9 mouse cellular contexts compared by ENCODE assay signal in genomic region chr10:83508962-83509660, GRCm38 (mm10). TPM values are rescaled to one million over a fixed set of nuclear protein-coding genes. Genes with fewer than 3 reads are reported as not detected.
DNase-seq lines count a peak whose midpoint lies in the region; ATAC-seq lines count a peak whose summit lies in the region.
"Had no signal": no experiment of that assay in that cellular context is flagged by ENCODE, and none has a peak within 500 bp of the region (broad histone marks: within the 10 kb centered on the region; RNA-seq: fewer than 3 reads in every experiment).

No protein-coding gene starts in this region.

- ATAC-seq in CD4-positive, CD25-positive, alpha-beta regulatory T cell, adult 4 months, result no peak
- no peak for ATAC-seq in forebrain, embryonic 13.5 days

- 69% methylated on average over 8 of the region's 8 CpGs for WGBS in forebrain, embryonic 13.5 days

- no peaks in the 10 kb centered on the region for H3K27me3 ChIP-seq in forebrain, embryonic 13.5 days
- H3K27me3 ChIP-seq: limb, embryonic 13.5 days had no signal

- no peaks in the 10 kb centered on the region for H3K9me3 ChIP-seq in forebrain, embryonic 13.5 days (replicated peaks)
- H3K9me3 ChIP-seq: limb, embryonic 13.5 days had no signal

- H3K27ac ChIP-seq in forebrain, embryonic 13.5 days, result no peak overlapping the region
- H3K27ac ChIP-seq: limb, embryonic 13.5 days had no signal

- no peaks in the 10 kb centered on the region for H3K4me1 ChIP-seq in forebrain, embryonic 13.5 days
- H3K4me1 ChIP-seq: limb, embryonic 13.5 days had no signal

- peak; percentile 61 for DNase-seq in CD4-positive, CD25-positive, alpha-beta regulatory T cell, adult 2 months (ENCODE audit: low read depth, low spot score)
- peak; percentile 25 to 37 for DNase-seq in left cerebral cortex, postnatal 14 days (ENCODE audit: low spot score in 2 of 2)
- DNase-seq in left cerebral cortex, adult 8-10 months (ENCODE audit: low spot score in 2 of 2), result no peak
- peak; percentile 8 for DNase-seq in embryo, embryonic 10.5 days (ENCODE audit: low spot score)
- DNase-seq in lung, postnatal 14 days, result peak; percentile 7
- peak; percentile 57 for DNase-seq in thymus, postnatal 4 days

- no peak overlapping the region for H3K9ac ChIP-seq in forebrain, embryonic 13.5 days
- H3K9ac ChIP-seq: limb, embryonic 13.5 days had no signal

- intact Hi-C loops in left cerebral cortex, postnatal 14 days (cut with DNase I), result no loop called here

- H3K4me2 ChIP-seq in forebrain, embryonic 13.5 days, result no peak overlapping the region
- H3K4me2 ChIP-seq: limb, embryonic 13.5 days had no signal

- H3K4me3 ChIP-seq in forebrain, embryonic 13.5 days, result no peak overlapping the region
- H3K4me3 ChIP-seq: limb, embryonic 13.5 days had no signal

- H3K36me3 ChIP-seq in forebrain, embryonic 13.5 days (ENCODE audit: poor library complexity, severe bottlenecking), result peaks cover 63% of the 10 kb centered on the region
- H3K36me3 ChIP-seq: limb, embryonic 13.5 days had no signal

RNA-seq across cellular contexts. Expression of gene Aldh1l2, which starts 24.8 kb away (rescaled TPM):
- not detected for polyA plus RNA-seq in CD4-positive, CD25-positive, alpha-beta regulatory T cell, adult 4 months (2017; shearing (Covaris generic))
- 1 to 10 TPM; 2.4 to 2.9 TPM for total RNA-seq in left cerebral cortex, postnatal 14 days (2021)
- 1 to 10 TPM; 1.5 to 3.6 (median 2.4) TPM for total RNA-seq in left cerebral cortex, adult 8-10 months (2022)
- 11.5 and 13.9 TPM in 2 replicates for polyA plus RNA-seq in forebrain, embryonic 13.5 days (2015; fragmentation: Nextera tagmentation; extraction: Ambion mirVana)

RNA-seq across cellular contexts. Expression of gene Washc4, which starts 34.4 kb away (rescaled TPM):
- polyA plus RNA-seq in CD4-positive, CD25-positive, alpha-beta regulatory T cell, adult 4 months (2017; shearing (Covaris generic)), result 10 to 100 TPM; 21.7 to 26.4 TPM
- total RNA-seq in left cerebral cortex, postnatal 14 days (2021), result 10 to 100 TPM; 20.2 to 20.6 TPM
- total RNA-seq in left cerebral cortex, adult 8-10 months (2022), result 10 to 100 TPM; 22.1 to 26.6 (median 24.4) TPM
- 32.0 and 32.4 TPM in 2 replicates for polyA plus RNA-seq in forebrain, embryonic 13.5 days (2015; fragmentation: Nextera tagmentation; extraction: Ambion mirVana)

Comparison
In these comparisons a context has a peak if more than half of its experiments do, and no peak if none do; other contexts are left out.
1. DNase-seq: peak in CD4-positive, CD25-positive, alpha-beta regulatory T cell, adult 2 months (single experiment), left cerebral cortex, postnatal 14 days (2 of 2), embryo, embryonic 10.5 days (single experiment), lung, postnatal 14 days (single experiment) and thymus, postnatal 4 days (single experiment); none in left cerebral cortex, adult 8-10 months (0 of 2).